Mouse (Mus musculus) limb, embryonic 13.5 days (tissue): ENCODE data around the gene Pde1a. TPM values are rescaled to one million over a fixed set of nuclear protein-coding genes. Genes with fewer than 3 reads are reported as not detected.
"Not testable (repeated sequence)": the region's sequence is repeated elsewhere in the genome, so short reads cannot be mapped to it uniquely, and the experiment has no call there.

Experiments
- ATAC-seq: fragments of 200-750 bp; cut with Nextera tagmentation; 2 replicates; pipeline ENCODE4 v1.8.0; 2017; ENCODE audit warnings: low read depth, moderate number of reproducible peaks, moderate TSS enrichment; ENCODE audit not compliant: low FRiP score
- H3K27ac ChIP-seq: fragments of 300-500 bp; sonication (generic); 2 replicates; pipeline ENCODE4 v1.5.1; 2015; ENCODE audit warnings: inconsistent platforms, mild to moderate bottlenecking, moderate library complexity
- H3K27me3 ChIP-seq: fragments of 300-500 bp; sonication (generic); 2 replicates; pipeline ENCODE4 v1.6.1; 2015; ENCODE audit warnings: mild to moderate bottlenecking, inconsistent platforms
- H3K36me3 ChIP-seq: fragments of 300-500 bp; sonication (generic); 2 replicates; pipeline ENCODE4 v1.6.1; 2015; ENCODE audit warnings: inconsistent platforms, mild to moderate bottlenecking, moderate library complexity
- H3K4me1 ChIP-seq: fragments of 300-500 bp; sonication (generic); 2 replicates; pipeline ENCODE4 v1.6.1; 2015; ENCODE audit warnings: inconsistent platforms
- H3K4me2 ChIP-seq: fragments of 300-500 bp; sonication (generic); replicated peaks from 2 replicates; pipeline ENCODE4 v1.6.1; 2015; ENCODE audit warnings: inconsistent platforms, mild to moderate bottlenecking, moderate library complexity
- H3K4me3 ChIP-seq: fragments of 300-500 bp; sonication (generic); 2 replicates; pipeline ENCODE4 v1.5.1; 2015; ENCODE audit warnings: moderate library complexity, mild to moderate bottlenecking, inconsistent platforms
- H3K9ac ChIP-seq: fragments of 300-500 bp; sonication (generic); 2 replicates; pipeline ENCODE4 v1.6.1; 2015; ENCODE audit warnings: mild to moderate bottlenecking, inconsistent platforms
- H3K9me3 ChIP-seq: fragments of 300-500 bp; sonication (generic); 2 replicates; pipeline ENCODE4 v1.6.1; 2016; ENCODE audit warnings: inconsistent platforms
- WGBS: fragments of 180-500 bp; shearing (Covaris S2); methylation state at CpG from one replicate; pipeline ENCODE4 v1.1.7; 2015; 5-methylcytosine and 5-hydroxymethylcytosine counted together
- polyA plus RNA-seq: library from polyadenylated mRNA; unstranded; fragments of >200 nt; fragmentation: Nextera tagmentation; extraction: Ambion mirVana; gene quantifications from 2 replicates; pipeline ENCODE4 v1.2.1, GENCODE M21; 2015

Pde1a gene
- polyA plus RNA-seq, 1 experiment from 2014 or later, result 5.9 TPM

GRCm38 (mm10) chr2:79847396-79847795 is 281.9 kb downstream of the Pde1a start:
- not testable (repeated sequence) for H3K4me1 ChIP-seq, H3K27ac ChIP-seq, H3K9ac ChIP-seq, ATAC-seq, H3K27me3 ChIP-seq, H3K4me3 ChIP-seq, H3K4me2 ChIP-seq, H3K36me3 ChIP-seq, H3K9me3 ChIP-seq
- WGBS, result 90% methylated on average over 13 of the region's 13 CpGs

DNA sequence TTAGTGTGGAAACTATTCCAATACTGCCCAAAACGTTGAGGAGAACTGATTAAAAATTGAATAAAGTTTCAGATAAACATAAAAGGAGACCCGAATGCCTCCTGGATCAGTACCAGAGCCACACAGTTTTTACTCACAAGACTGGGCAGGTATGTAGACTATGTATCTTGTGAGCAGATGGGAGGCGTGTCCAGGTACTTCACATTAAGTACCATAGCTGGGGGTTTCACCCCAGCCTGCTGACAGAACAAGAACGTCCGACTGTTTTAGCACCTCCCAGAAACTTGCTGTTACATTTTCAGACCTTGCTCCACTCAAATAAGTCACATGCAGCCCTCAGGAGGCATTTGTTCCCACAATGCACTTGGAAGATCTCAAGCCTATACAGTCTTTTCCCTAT is 289.7 kb downstream of the Pde1a start:
- no peak overlapping the region for H3K27ac ChIP-seq
- no peaks in the 10 kb centered on the region for H3K4me1 ChIP-seq
- 63% methylated on average over 5 of the region's 5 CpGs for WGBS
- H3K27me3 ChIP-seq, result no peaks in the 10 kb centered on the region
- no peak overlapping the region for H3K4me2 ChIP-seq
- H3K9me3 ChIP-seq, result no peaks in the 10 kb centered on the region
- H3K9ac ChIP-seq, result no peak overlapping the region
- no peak overlapping the region for H3K4me3 ChIP-seq
- no peak for ATAC-seq
- H3K36me3 ChIP-seq, result no peaks in the 10 kb centered on the region

DNA sequence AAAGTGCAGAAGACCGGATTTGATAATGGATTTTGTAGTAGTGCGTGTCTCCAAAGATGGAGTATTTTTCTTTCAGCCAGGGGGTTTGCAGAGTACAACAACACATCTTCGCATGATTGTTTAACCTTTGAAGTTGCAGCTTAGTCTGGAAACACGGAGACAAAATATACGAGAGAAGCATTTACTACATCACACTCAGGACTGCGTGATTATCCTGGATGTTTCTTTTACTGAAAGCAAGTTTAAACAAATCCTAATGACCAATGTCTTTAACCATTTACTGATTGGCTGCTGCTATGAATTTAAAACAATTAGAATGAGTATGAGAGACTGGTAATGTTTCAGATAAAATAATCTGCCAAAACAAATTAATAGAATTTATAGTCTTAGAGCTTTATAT is 290.2 kb downstream of the Pde1a start:
- no peaks in the 10 kb centered on the region for H3K4me1 ChIP-seq
- no peak overlapping the region for H3K4me3 ChIP-seq
- ATAC-seq, result no peak
- WGBS, result 68% methylated on average over 6 of the region's 6 CpGs
- no peaks in the 10 kb centered on the region for H3K9me3 ChIP-seq
- no peak overlapping the region for H3K9ac ChIP-seq
- no peak overlapping the region for H3K27ac ChIP-seq
- no peaks in the 10 kb centered on the region for H3K36me3 ChIP-seq
- no peak overlapping the region for H3K4me2 ChIP-seq
- no peaks in the 10 kb centered on the region for H3K27me3 ChIP-seq

- Histone ChIP-seq H3K36me3 (no peaks in the 10 kb centered on the region), H3K4me1 (no peaks in the 10 kb centered on the region), H3K4me2 (no peak overlapping the region), H3K9ac (no peak overlapping the region), H3K9me3 (no peaks in the 10 kb centered on the region), H3K27me3 (no peaks in the 10 kb centered on the region), H3K4me3 (no peak overlapping the region), H3K27ac (no peak overlapping the region)
- WGBS, result 48% methylated on average over 4 of the region's 4 CpGs
- ATAC-seq, result no peak
Observed at GRCm38 (mm10) chr2:79825853-79826252, 303.4 kb downstream of the Pde1a start.

DNA sequence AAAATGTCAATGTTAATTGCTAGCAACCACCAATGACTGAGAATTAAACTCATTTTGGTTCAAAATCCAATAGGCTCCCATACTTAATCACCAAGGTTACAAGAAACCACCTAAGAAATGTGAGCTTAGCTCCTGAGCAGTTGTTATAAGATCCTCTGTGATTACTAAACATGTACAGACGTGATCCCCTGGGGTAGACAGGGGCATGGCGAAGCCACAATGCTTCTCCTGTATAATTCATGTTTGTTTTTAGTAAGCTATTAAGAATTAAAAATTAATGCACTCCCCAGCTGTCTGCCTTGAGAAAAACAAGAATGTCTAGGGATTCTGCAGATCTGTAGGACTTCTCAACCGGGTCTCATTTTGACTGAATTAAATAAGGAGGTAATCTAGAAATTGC is 309.7 kb downstream of the Pde1a start:
- no peak overlapping the region for H3K4me2 ChIP-seq
- H3K36me3 ChIP-seq, result no peaks in the 10 kb centered on the region
- no peaks in the 10 kb centered on the region for H3K27me3 ChIP-seq
- 66% methylated on average over 3 of the region's 3 CpGs for WGBS
- H3K9me3 ChIP-seq, result no peaks in the 10 kb centered on the region
- H3K4me3 ChIP-seq, result no peak overlapping the region
- no peak overlapping the region for H3K27ac ChIP-seq
- H3K4me1 ChIP-seq, result no peaks in the 10 kb centered on the region
- no peak overlapping the region for H3K9ac ChIP-seq
- no peak for ATAC-seq

DNA sequence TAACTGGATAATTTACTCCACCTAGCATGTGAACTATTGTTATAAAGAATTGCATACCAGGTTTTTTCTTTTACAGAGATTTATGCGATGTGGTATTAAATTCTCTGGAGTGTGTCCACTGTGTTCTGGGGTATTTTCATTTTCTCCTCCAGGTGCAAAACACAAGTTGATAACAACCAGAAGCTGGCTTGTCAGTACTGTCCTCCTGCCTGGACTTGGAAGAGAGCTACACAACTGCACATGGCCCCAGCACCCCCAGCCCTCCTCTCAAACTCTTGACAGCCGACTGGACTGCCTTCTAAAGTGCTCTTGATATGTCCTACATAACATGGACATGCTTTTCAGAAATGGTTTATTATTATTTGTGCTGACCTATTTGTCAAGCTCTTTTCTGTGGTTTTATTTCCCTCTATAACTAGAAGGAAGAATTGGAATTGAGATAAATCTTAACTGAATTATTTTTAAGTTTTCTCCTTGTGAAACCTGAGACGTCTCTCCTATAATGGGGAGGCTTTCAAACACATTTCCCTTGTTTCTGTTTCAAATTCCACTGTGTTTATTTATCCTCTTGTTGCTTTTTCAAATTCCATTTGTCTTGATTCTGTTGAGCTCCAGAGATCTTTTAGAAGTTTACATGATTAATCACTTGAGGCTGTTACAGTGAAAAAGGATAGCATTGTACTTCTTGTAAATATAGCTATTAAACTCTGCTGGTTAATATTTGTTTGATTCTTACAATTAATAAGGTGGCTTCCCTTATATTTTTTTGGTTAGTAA is 313.4 kb downstream of the Pde1a start:
- WGBS, result 39% methylated on average over 3 of the region's 3 CpGs
- ATAC-seq, result no peak

GRCm38 (mm10) chr2:79798627-79799026 is 330.6 kb downstream of the Pde1a start:
- peak; percentile 57 for ATAC-seq
- Histone ChIP-seq H3K9me3 (no peaks in the 10 kb centered on the region), H3K9ac (no peak overlapping the region), H3K27me3 (no peaks in the 10 kb centered on the region), H3K4me1 (peaks cover 3% of the 10 kb centered on the region; the same call in 1 of the 2 replicates), H3K36me3 (no peaks in the 10 kb centered on the region), H3K27ac (no peak overlapping the region), H3K4me2 (no peak overlapping the region), H3K4me3 (no peak overlapping the region)
- WGBS, result 37% methylated on average over 7 of the region's 7 CpGs

More for the DNA sequence above, 313.4 kb downstream of the Pde1a start:
- no peaks in the 10 kb centered on the region for H3K4me1 ChIP-seq
- H3K9me3 ChIP-seq, result no peaks in the 10 kb centered on the region
- no peaks in the 10 kb centered on the region for H3K36me3 ChIP-seq
- H3K27ac ChIP-seq, result no peak overlapping the region
- H3K27me3 ChIP-seq, result no peaks in the 10 kb centered on the region
- no peak overlapping the region for H3K4me2 ChIP-seq
- H3K4me3 ChIP-seq, result no peak overlapping the region
- H3K9ac ChIP-seq, result no peak overlapping the region

DNA sequence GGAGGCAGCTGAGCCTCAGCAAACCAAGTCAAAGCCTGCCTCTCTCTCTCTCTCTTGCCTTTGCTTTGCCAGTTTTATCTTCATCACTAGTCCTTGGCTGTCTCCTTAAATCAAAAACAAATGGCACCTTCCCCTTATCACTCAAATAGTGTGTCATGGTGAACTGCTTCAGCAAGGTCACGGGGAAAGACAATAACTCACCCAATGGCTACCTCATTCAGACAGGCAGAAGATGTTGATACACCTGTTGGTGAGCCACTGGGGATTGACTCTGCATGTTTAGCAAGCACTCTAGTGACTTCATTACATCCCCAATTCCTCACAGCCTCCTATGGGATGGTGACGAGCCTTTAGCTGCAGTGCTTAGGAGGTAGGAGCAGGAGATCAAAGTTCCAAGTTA is 331.8 kb downstream of the Pde1a start:
- 62% methylated on average over 2 of the region's 2 CpGs for WGBS
- no peak overlapping the region for H3K4me2 ChIP-seq
- no peaks in the 10 kb centered on the region for H3K9me3 ChIP-seq
- no peak overlapping the region for H3K4me3 ChIP-seq
- H3K27me3 ChIP-seq, result no peaks in the 10 kb centered on the region
- H3K27ac ChIP-seq, result no peak overlapping the region
- H3K4me1 ChIP-seq, result peaks cover 3% of the 10 kb centered on the region; the same call in 1 of the 2 replicates
- H3K36me3 ChIP-seq, result no peaks in the 10 kb centered on the region
- ATAC-seq, result no peak
- H3K9ac ChIP-seq, result no peak overlapping the region

DNA sequence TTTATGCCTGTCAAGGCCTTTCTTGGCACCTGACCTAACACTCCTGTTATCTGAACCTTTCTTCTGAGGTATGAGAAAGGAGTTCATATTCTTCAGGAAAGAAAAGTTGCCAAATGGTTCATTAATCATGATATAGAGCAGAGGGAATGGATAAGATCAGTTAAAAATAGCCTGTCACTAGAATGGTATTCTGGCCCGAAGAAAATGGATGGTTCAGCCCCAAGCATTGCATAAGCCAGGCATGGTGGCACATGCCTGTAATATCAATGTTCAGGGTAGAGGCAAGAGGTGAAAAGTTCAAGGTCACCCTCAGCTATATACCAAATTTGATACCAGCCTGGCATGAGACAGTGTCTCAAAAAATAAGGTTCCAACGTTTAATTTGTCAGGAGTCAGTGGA is 336.1 kb downstream of the Pde1a start:
- WGBS, result 81% methylated on average over 2 of the region's 2 CpGs
- no peaks in the 10 kb centered on the region for H3K9me3 ChIP-seq
- no peak overlapping the region for H3K4me3 ChIP-seq
- no peak overlapping the region for H3K27ac ChIP-seq
- H3K27me3 ChIP-seq, result no peaks in the 10 kb centered on the region
- H3K9ac ChIP-seq, result no peak overlapping the region
- H3K4me1 ChIP-seq, result no peaks in the 10 kb centered on the region
- no peak overlapping the region for H3K4me2 ChIP-seq
- no peaks in the 10 kb centered on the region for H3K36me3 ChIP-seq
- no peak for ATAC-seq

DNA sequence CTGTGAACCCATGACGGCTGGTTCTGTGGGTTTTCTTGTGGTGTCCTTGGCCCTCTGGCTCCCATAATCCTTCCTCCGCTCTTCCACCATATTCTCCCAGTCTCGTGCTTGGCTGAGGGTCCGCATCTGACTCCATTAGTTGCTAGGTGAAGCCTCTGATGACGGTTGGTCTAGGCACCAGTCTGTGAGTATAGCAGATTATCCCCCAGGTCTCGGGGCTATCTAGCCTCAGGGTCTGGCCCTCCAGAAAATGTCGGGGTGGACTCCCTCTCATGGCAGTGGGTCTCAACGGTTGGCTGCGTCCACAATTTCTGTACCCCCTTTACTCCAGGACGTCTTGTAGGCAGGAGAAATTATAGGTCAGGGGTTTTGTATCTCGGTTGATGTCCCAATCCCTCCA is 342.8 kb downstream of the Pde1a start:
- Histone ChIP-seq H3K4me3 (no peak overlapping the region), H3K9ac (no peak overlapping the region), H3K27ac (no peak overlapping the region), H3K27me3 (no peaks in the 10 kb centered on the region), H3K4me2 (no peak overlapping the region), H3K9me3 (no peaks in the 10 kb centered on the region), H3K36me3 (no peaks in the 10 kb centered on the region), H3K4me1 (peaks cover 13% of the 10 kb centered on the region; the same call in 1 of the 2 replicates)
- 89% methylated on average over 11 of the region's 11 CpGs for WGBS
- no peak for ATAC-seq

DNA sequence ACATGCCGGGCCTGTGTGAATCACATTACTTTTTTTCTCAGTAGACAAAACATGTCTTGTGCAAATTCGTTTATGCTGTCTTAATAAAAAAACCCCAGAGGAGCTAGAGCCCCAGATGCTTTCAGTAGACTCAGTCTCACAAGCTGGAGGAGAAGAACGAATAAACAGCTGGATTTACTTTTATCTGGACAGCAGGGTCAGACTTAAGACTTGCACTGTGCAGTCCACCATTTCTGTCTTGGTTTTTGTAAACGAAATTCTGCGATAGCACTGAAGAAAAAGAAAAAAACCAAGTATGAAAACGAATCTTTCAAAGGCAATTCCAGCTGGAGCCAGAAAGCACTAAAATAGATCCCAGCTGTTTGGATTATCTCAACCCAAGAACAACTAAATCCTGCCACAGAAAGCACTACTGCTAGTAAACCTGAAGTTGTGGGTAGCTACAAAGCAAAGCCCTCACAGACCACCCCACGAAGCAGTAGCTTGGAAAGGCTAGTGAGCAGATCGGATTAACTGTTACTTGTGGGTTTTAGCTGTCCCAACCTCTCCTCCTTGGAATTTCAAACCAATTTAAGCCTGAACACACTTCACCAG is 343.6 kb downstream of the Pde1a start:
- no peaks in the 10 kb centered on the region for H3K27me3 ChIP-seq
- no peaks in the 10 kb centered on the region for H3K9me3 ChIP-seq
- no peak overlapping the region for H3K4me3 ChIP-seq
- H3K36me3 ChIP-seq, result no peaks in the 10 kb centered on the region
- no peak overlapping the region for H3K9ac ChIP-seq
- H3K4me2 ChIP-seq, result no peak overlapping the region
- 0 out of 2 replicates have a peak, but pooled peaks have one; percentile 19 for ATAC-seq
- no peak overlapping the region for H3K27ac ChIP-seq
- peaks cover 13% of the 10 kb centered on the region; the same call in 1 of the 2 replicates for H3K4me1 ChIP-seq
- 30% methylated on average over 8 of the region's 8 CpGs for WGBS
